Mouse (Mus musculus): ENCODE measurements around the gene Stoml2. TPM values are rescaled to one million over a fixed set of nuclear protein-coding genes. Genes with fewer than 3 reads are reported as not detected.
"Not testable (repeated sequence)": the region's sequence is repeated elsewhere in the genome, so short reads cannot be mapped to it uniquely, and the experiment has no call there.

The Stoml2 gene
- total RNA-seq, 1 experiment from 2014 or later = 49.5 TPM

GRCm38 (mm10) chr4:43012091-43012490 lies 19.4 kb downstream of the Stoml2 start:
- no peak for ATAC-seq (ENCODE audit: extremely low read depth, insufficient number of reproducible peaks, low FRiP score, poor library complexity, severe bottlenecking)

DNA sequence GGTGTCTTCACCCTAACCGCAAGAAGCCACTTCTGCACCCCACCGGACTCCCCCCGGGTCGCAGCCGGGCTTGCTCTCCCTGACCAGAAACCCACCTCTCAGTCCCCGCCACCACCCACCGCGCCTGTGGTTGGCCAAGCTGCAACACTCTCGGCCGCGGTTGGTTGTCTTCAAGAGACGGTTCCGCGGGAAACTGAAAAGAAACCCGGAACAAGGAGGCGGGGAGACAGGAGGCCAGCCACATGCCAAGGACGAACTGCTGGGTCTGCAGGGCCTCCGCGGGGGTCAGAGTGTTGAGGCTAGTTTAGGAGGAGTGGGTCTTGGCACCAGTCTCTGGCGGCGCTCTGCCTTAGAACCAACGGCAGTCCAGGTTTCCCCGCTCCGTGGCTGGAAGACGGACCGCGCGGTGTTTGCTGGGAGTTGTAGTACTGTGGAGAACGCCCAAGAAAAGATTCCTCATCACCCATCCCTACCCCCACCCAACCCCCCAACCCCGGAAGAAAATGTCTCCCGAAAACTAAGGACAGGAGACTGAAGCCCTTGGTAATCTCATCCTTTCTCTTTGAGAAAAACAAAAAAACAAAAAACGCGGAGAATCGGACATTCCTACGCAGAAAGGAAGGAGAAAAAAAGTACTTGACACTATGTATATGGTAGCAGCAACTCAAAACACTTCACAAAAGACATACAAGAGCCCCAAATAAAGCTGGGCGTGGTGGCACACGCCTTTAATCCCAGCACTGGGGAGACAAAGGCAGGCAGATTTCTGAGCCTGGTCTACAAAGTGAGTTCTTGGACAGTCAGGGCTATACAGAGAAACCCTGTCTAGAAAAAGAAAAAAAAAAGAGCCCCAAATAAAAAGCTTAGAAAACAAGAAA lies 21.1 kb downstream of the Stoml2 start, which contains the start of gene Fancg:
Gene Fancg (minus strand): TSS at position 346 of the 878 bp plus-strand sequence.
- ATAC-seq (ENCODE audit: extremely low read depth, insufficient number of reproducible peaks, low FRiP score, poor library complexity, severe bottlenecking) = peak; percentile 63

DNA sequence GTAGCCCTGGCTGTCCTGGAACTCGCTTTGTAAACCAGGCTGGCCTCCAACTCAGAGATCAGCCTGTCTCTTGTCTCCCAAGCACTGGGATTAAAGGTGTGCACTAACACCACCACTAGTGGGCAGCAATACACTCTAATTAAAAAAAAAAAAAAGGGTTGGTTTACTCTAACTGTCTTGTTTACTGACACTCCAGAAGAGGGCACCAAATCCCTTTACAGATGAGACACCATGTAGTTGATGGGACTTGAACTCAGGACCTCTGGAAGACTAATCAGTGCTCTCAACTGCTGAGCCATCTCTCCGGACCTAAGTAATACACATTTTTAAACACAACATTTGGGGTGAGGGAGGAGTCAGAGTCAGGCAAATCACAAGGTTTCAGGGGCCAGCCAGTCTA lies 25.7 kb downstream of the Stoml2 start:
- peak; percentile 56 for ATAC-seq (ENCODE audit: extremely low read depth, insufficient number of reproducible peaks, low FRiP score, poor library complexity, severe bottlenecking)

DNA sequence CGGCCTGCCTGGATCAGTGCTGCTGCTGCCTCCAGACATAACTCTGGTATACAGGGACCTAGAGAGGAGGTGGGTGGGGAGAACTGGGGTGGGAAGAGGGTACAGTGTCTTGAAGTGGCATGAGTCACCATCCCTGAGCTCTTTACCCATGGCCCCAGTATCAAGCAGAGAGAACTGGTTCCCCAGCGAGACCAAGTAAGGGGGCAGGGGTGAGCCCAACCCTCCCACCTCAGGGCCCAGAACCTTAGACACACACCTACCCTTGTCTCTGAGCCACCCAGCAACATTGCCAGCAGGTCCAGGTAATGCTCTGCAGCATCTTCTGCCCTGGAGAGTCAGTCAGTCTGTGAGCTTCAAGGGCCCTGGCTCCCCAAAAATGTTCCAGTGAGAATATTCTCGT lies 26.6 kb downstream of the Stoml2 start:
- ATAC-seq (ENCODE audit: extremely low read depth, insufficient number of reproducible peaks, low FRiP score, poor library complexity, severe bottlenecking) = no peak

DNA sequence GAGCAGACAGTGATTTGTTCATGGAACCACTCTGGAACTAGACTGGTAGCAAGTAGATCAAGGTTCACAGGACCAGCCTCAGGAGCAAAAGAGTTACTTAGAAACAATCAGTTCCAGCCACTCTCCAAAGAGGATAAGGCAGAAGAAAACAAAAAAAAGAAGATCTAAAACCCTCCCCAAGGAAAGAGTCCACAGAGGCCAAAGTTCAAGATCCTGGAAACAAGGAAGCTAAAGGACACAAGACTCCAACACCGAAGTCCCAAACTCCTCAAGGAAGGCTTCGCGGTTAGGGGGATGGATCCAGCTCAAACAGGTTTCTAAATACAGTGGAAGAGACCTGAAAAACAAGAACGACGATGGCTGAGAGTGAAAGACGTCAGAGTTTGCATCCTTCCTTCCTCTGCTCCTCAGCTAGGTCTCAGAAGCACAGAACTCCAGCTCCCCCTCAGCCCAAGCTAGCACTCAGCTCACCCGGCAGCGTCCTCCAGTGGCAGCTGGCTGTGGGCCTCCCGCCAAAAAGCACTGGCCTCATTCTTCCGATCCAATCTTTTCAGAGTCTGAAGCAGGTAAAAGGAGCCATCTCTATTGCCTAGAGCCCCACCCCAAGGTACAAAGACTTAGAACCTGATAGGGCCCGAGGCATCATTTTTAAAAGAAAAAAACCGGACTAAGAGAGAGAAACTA lies 28.6 kb downstream of the Stoml2 start:
- ATAC-seq (ENCODE audit: extremely low read depth, insufficient number of reproducible peaks, low FRiP score, poor library complexity, severe bottlenecking) = no peak

DNA sequence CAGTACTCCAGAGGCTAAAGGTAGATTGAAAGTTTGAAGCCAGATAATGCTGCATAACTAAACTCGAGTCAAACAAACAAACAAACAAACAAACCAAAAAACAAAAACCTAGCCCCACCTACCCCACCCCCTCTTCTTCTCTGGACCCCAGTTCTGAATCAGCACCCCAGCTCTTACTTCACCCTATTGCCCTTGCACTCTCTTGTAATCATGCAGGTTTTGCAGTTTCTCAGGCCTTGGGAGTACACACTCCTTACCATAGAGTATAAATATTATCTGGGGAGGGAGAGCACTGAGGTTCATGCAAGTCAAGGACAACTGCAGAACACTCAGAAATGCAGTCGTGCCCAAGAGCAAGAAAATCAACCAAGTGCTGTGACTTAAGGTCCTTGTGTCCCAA lies 30.2 kb downstream of the Stoml2 start:
- ATAC-seq (ENCODE audit: extremely low read depth, insufficient number of reproducible peaks, low FRiP score, poor library complexity, severe bottlenecking) = no peak

GRCm38 (mm10) chr4:43000141-43000986 lies 31.1 kb downstream of the Stoml2 start, which contains the start of gene Vcp:
Gene Vcp (minus strand): TSS chr4:43000507.
- peak; percentile 98 for ATAC-seq (ENCODE audit: extremely low read depth, insufficient number of reproducible peaks, low FRiP score, poor library complexity, severe bottlenecking)

DNA sequence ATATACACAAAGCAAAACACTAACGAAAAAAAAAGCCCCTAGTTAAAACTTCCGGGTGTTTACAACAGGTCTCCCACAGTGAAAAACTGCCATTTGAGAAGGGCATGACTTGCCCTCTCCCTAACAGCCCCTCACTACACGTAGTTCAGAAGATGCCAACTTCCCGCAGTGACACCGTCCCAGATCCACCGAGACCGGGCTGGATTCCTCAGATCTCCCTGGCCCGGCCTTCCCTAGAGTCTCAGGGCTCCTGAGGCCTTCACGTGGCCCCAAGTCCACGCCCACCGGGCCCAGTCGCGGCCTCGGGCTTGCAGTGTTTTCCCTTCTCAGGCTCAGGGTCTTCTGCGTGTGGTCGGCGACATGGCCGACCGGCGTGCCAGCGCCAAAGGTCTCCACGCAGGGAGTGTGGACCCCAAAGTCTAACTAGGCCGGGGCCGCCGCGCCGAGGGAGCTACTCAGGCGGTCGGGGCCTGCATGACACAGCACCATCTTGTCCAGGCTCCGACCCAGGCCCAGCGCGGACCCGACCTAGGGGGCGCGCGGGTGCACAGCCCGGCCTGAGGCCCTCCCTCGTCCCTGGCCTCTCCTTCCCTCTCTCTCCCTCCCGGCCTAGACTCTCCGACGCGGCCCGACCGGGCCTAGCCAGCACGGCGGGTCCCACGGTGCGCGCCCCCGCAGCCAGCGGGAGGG lies 31.9 kb downstream of the Stoml2 start:
- 0 out of 2 replicates have a peak, but pooled peaks have one; percentile 6 for ATAC-seq (ENCODE audit: extremely low read depth, insufficient number of reproducible peaks, low FRiP score, poor library complexity, severe bottlenecking)

DNA sequence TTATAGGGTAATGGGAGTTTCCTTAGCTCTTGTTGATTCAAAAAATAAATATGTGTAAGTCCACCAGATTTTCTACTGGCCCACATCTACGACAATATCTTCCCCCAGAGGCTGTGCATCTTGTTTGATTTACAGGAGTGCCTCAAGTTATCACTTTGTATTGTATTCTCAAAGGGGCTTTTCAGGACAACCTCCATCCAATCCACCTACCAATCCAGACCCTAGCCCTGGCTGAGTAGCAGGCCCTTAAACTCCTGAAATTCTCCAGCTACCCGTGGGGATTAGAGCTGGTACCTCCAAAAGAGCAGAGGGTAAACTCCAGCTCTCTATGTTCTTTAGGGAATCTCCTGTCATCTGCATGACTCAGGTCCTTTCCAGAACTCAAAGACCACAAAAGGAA lies 33.5 kb downstream of the Stoml2 start:
- no peak for ATAC-seq (ENCODE audit: extremely low read depth, insufficient number of reproducible peaks, low FRiP score, poor library complexity, severe bottlenecking)

GRCm38 (mm10) chr4:42988296-42988695 lies 43.2 kb downstream of the Stoml2 start:
- ATAC-seq (ENCODE audit: extremely low read depth, insufficient number of reproducible peaks, low FRiP score, poor library complexity, severe bottlenecking) = no peak

- ATAC-seq (ENCODE audit: extremely low read depth, insufficient number of reproducible peaks, low FRiP score, poor library complexity, severe bottlenecking) = not testable (repeated sequence)
These were observed 51.0 kb downstream of the Stoml2 start for GRCm38 (mm10) chr4:42980467-42980866.

- ATAC-seq (ENCODE audit: extremely low read depth, insufficient number of reproducible peaks, low FRiP score, poor library complexity, severe bottlenecking) = no peak
These were observed 53.4 kb downstream of the Stoml2 start for GRCm38 (mm10) chr4:42978062-42978461.

Other genes with a start within 250 kb of the Stoml2 start
- not detected in 2 replicates for gene Fam205a1, start 177.8 kb downstream of the Stoml2 start, total RNA-seq (2017)
- not detected in 2 replicates for gene Gm12394, start 174.9 kb downstream of the Stoml2 start, total RNA-seq (2017)
- gene Fam205c, start 157.5 kb downstream of the Stoml2 start, total RNA-seq (2017) = not detected in 2 replicates
- not detected in 2 replicates for gene Phf24, start 115.0 kb downstream of the Stoml2 start, total RNA-seq (2017)
- 8.5 and 8.8 TPM in 2 replicates for gene Dnajb5, start 81.9 kb downstream of the Stoml2 start, total RNA-seq (2017)
- gene 1700022I11Rik, start 62.1 kb downstream of the Stoml2 start, total RNA-seq (2017) = 0.93 TPM in 1 of 2 replicates, not detected in the other
- 115 and 128 TPM in 2 replicates for gene Vcp, start 31.2 kb downstream of the Stoml2 start, total RNA-seq (2017)
- 13.9 and 27.7 TPM in 2 replicates for gene Fancg, start 21.2 kb downstream of the Stoml2 start, total RNA-seq (2017)
- 10.7 and 15.6 TPM in 2 replicates for gene Pigo, start 5.9 kb downstream of the Stoml2 start, total RNA-seq (2017)
- 14.8 and 18.5 TPM in 2 replicates for gene Fam214b, start 14.5 kb upstream of the Stoml2 start, total RNA-seq (2017)
- gene Unc13b, start 27.2 kb upstream of the Stoml2 start, total RNA-seq (2017) = 0.74 and 0.93 TPM in 2 replicates
- gene Atp8b5, start 235.4 kb upstream of the Stoml2 start, total RNA-seq (2017) = 0.12 TPM in 1 of 2 replicates, not detected in the other